Mouse (Mus musculus): ENCODE data around the gene Flt1. TPM values are rescaled to one million over a fixed set of nuclear protein-coding genes. Genes with fewer than 3 reads are reported as not detected.
A peak's percentile ranks its signal among the peaks of the same experiment; 100 is the strongest.

Flt1 gene
- polyA plus RNA-seq, 2 experiments: 1.1 to 1.9 TPM

DNA sequence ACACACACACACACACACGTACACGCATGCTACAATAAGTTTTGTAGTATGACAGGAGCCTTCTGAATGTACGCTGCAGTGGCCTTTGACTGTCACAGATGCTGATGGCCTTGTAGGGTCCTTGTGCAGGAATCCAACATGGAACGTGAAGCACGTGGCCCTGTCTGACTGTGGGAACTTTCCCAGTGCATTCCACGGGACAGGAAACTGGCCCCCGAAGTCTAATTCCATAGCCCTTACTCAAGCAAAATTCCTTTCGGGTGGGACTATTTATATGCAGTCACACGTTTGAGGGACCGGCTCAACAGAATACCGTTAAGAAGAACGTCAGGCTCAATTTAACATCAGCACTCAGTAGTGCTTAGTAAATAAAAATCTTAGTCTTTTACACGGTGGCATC, 119.1 kb downstream of the Flt1 start:
- no peak overlapping the region for H3K9ac ChIP-seq (replicated peaks)
- DNase-seq (ENCODE audit: low read depth in 3 of 3, low spot score in 3 of 3): no peak
- no peak for ATAC-seq (ENCODE audit: insufficient read depth)

GRCm38 (mm10) chr5:147601460-147602360, 124.1 kb downstream of the Flt1 start:
- no peaks in the 10 kb centered on the region for H3K36me3 ChIP-seq (replicated peaks; ENCODE audit: control insufficient read depth, insufficient read depth, low read depth)
- no peak for DNase-seq (ENCODE audit: low read depth in 3 of 3, low spot score in 3 of 3)
- no peak overlapping the region for H3K27ac ChIP-seq
- TF ChIP-seq EP300 (IDR thresholded peaks at IDR 0.05; ENCODE audit: low read depth): no peak
- no peak for TF ChIP-seq CTCF (IDR thresholded peaks at IDR 0.05; ENCODE audit: low read depth)
- H3K9ac ChIP-seq (replicated peaks): no peak overlapping the region
- no peak overlapping the region for H3K4me3 ChIP-seq (ENCODE audit: insufficient read depth in 1 of 2, low read depth in 2 of 2, low read length in 2 of 2)
- H3K27me3 ChIP-seq (ENCODE audit: control insufficient read depth, insufficient read depth, low read length): no peaks in the 10 kb centered on the region
- no peak overlapping the region for H3K4me2 ChIP-seq (ENCODE audit: low read depth)
- ATAC-seq (ENCODE audit: insufficient read depth): no peak
- WGBS (ENCODE audit: insufficient replicate concordance): 63% methylated on average over 18 of the region's 18 CpGs
- no peaks in the 10 kb centered on the region for H3K4me1 ChIP-seq (replicated peaks; ENCODE audit: control insufficient read depth in 2 of 2, insufficient read depth in 2 of 2, low read length in 1 of 2)
- no peaks in the 10 kb centered on the region for H3K9me3 ChIP-seq (ENCODE audit: control insufficient read depth, low read length)

More for the DNA sequence above, 119.1 kb downstream of the Flt1 start:
- H3K4me3 ChIP-seq (ENCODE audit: insufficient read depth in 1 of 2, low read depth in 2 of 2, low read length in 2 of 2): no peak overlapping the region
- H3K4me1 ChIP-seq (replicated peaks; ENCODE audit: control insufficient read depth in 2 of 2, insufficient read depth in 2 of 2, low read length in 1 of 2): no peaks in the 10 kb centered on the region
- no peaks in the 10 kb centered on the region for H3K36me3 ChIP-seq (replicated peaks; ENCODE audit: control insufficient read depth, insufficient read depth, low read depth)
- TF ChIP-seq CTCF (IDR thresholded peaks at IDR 0.05; ENCODE audit: low read depth): no peak
- TF ChIP-seq EP300 (IDR thresholded peaks at IDR 0.05; ENCODE audit: low read depth): no peak
- H3K27me3 ChIP-seq (ENCODE audit: control insufficient read depth, insufficient read depth, low read length): no peaks in the 10 kb centered on the region
- WGBS (ENCODE audit: insufficient replicate concordance): 74% methylated on average over 13 of the region's 13 CpGs
- H3K9me3 ChIP-seq (ENCODE audit: control insufficient read depth, low read length): no peaks in the 10 kb centered on the region
- H3K27ac ChIP-seq: no peak overlapping the region
- no peak overlapping the region for H3K4me2 ChIP-seq (ENCODE audit: low read depth)

GRCm38 (mm10) chr5:147597825-147598224, 128.0 kb downstream of the Flt1 start:
- Histone ChIP-seq H3K4me2 (ENCODE audit: low read depth) (no peak overlapping the region), H3K9me3 (ENCODE audit: control insufficient read depth, low read length) (no peaks in the 10 kb centered on the region), H3K9ac (replicated peaks) (no peak overlapping the region), H3K4me3 (ENCODE audit: insufficient read depth in 1 of 2, low read depth in 2 of 2, low read length in 2 of 2) (no peak overlapping the region), H3K27ac (no peak overlapping the region), H3K27me3 (ENCODE audit: control insufficient read depth, insufficient read depth, low read length) (no peaks in the 10 kb centered on the region), H3K36me3 (replicated peaks; ENCODE audit: control insufficient read depth, insufficient read depth, low read depth) (no peaks in the 10 kb centered on the region), H3K4me1 (replicated peaks; ENCODE audit: control insufficient read depth in 2 of 2, insufficient read depth in 2 of 2, low read length in 1 of 2) (no peaks in the 10 kb centered on the region)
- TF ChIP-seq EP300 (IDR thresholded peaks at IDR 0.05; ENCODE audit: low read depth) (no peak), CTCF (IDR thresholded peaks at IDR 0.05; ENCODE audit: low read depth) (no peak)
- DNase-seq (ENCODE audit: low read depth in 3 of 3, low spot score in 3 of 3): no peak
- 69% methylated on average over 16 of the region's 16 CpGs for WGBS (ENCODE audit: insufficient replicate concordance)
- ATAC-seq (ENCODE audit: insufficient read depth): no peak

GRCm38 (mm10) chr5:147589814-147590213, 136.0 kb downstream of the Flt1 start:
- Histone ChIP-seq H3K36me3 (replicated peaks; ENCODE audit: control insufficient read depth, insufficient read depth, low read depth) (no peaks in the 10 kb centered on the region), H3K4me2 (ENCODE audit: low read depth) (no peak overlapping the region), H3K4me1 (replicated peaks; ENCODE audit: control insufficient read depth in 2 of 2, insufficient read depth in 2 of 2, low read length in 1 of 2) (no peaks in the 10 kb centered on the region), H3K9ac (replicated peaks) (no peak overlapping the region), H3K4me3 (ENCODE audit: insufficient read depth in 1 of 2, low read depth in 2 of 2, low read length in 2 of 2) (no peak overlapping the region), H3K9me3 (ENCODE audit: control insufficient read depth, low read length) (no peaks in the 10 kb centered on the region), H3K27ac (no peak overlapping the region), H3K27me3 (ENCODE audit: control insufficient read depth, insufficient read depth, low read length) (no peaks in the 10 kb centered on the region)
- WGBS (ENCODE audit: insufficient replicate concordance): 21% methylated on average over 12 of the region's 12 CpGs
- DNase-seq (ENCODE audit: low read depth in 3 of 3, low spot score in 3 of 3) (no peak), ATAC-seq (ENCODE audit: insufficient read depth) (0 out of 2 replicates have a peak, but pooled peaks have one; percentile 11)
- TF ChIP-seq EP300 (IDR thresholded peaks at IDR 0.05; ENCODE audit: low read depth) (no peak), CTCF (IDR thresholded peaks at IDR 0.05; ENCODE audit: low read depth) (no peak)

DNA sequence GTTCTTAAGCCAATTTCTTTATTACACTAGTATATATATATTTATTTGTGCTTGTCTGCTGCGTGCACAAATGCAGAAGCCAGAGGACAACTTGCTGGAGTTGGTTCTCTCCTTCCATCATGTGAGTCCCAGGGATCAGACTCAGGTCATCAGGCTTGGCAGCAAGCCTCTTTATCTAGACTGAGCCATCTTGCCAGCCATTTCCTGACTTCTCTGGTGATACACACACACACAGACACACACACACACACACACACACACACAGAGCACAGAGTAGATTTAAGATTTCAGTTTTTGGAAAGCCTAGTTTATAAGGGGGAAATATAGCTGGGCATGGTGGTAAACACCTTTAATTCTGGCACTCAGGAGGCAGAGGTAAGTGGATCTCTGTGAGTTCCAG, 140.7 kb downstream of the Flt1 start:
- no peak for DNase-seq (ENCODE audit: low read depth in 3 of 3, low spot score in 3 of 3)
- H3K9me3 ChIP-seq (ENCODE audit: control insufficient read depth, low read length): no peaks in the 10 kb centered on the region
- H3K4me1 ChIP-seq (replicated peaks; ENCODE audit: control insufficient read depth in 2 of 2, insufficient read depth in 2 of 2, low read length in 1 of 2): no peaks in the 10 kb centered on the region
- no peaks in the 10 kb centered on the region for H3K36me3 ChIP-seq (replicated peaks; ENCODE audit: control insufficient read depth, insufficient read depth, low read depth)
- H3K27me3 ChIP-seq (ENCODE audit: control insufficient read depth, insufficient read depth, low read length): no peaks in the 10 kb centered on the region
- no peak overlapping the region for H3K27ac ChIP-seq
- WGBS (ENCODE audit: insufficient replicate concordance): 18% methylated on average over 1 of the region's 1 CpGs
- TF ChIP-seq EP300 (IDR thresholded peaks at IDR 0.05; ENCODE audit: low read depth): no peak
- TF ChIP-seq CTCF (IDR thresholded peaks at IDR 0.05; ENCODE audit: low read depth): no peak
- no peak overlapping the region for H3K4me3 ChIP-seq (ENCODE audit: insufficient read depth in 1 of 2, low read depth in 2 of 2, low read length in 2 of 2)
- H3K9ac ChIP-seq (replicated peaks): no peak overlapping the region
- H3K4me2 ChIP-seq (ENCODE audit: low read depth): no peak overlapping the region
- no peak for ATAC-seq (ENCODE audit: insufficient read depth)

Data from liver, embryonic 14.5 days (tissue).